Mouse (Mus musculus): ENCODE measurements around the gene Olfr18. TPM values are rescaled to one million over a fixed set of nuclear protein-coding genes. Genes with fewer than 3 reads are reported as not detected.
"Not testable (repeated sequence)": the region's sequence is repeated elsewhere in the genome, so short reads cannot be mapped to it uniquely, and the experiment has no call there.

Olfr18 gene
- not detected in 2 replicates for total RNA-seq (2017)

- ATAC-seq (replicated peaks in 1 of 2; ENCODE audit: insufficient read depth in 1 of 2, low FRiP score in 2 of 2, low TSS enrichment in 1 of 2, low read depth in 1 of 2, poor library complexity in 2 of 2, severe bottlenecking in 2 of 2): no peak
These were observed at the start of gene Olfr18 for GRCm38 (mm10) chr9:20335994-20336393. Gene Olfr18 (minus strand): TSS chr9:20336094.

GRCm38 (mm10) chr9:20385343-20385703 is 49.4 kb upstream of the Olfr18 start:
- ATAC-seq (replicated peaks in 1 of 2; ENCODE audit: insufficient read depth in 1 of 2, low FRiP score in 2 of 2, low TSS enrichment in 1 of 2, low read depth in 1 of 2, poor library complexity in 2 of 2, severe bottlenecking in 2 of 2): peak in 1 of 2 experiments; percentile 43; a peak in 3 of 4 replicates

- ATAC-seq (replicated peaks in 1 of 2; ENCODE audit: insufficient read depth in 1 of 2, low FRiP score in 2 of 2, low TSS enrichment in 1 of 2, low read depth in 1 of 2, poor library complexity in 2 of 2, severe bottlenecking in 2 of 2): peak; percentile 100
These were observed 48.8 kb upstream of the Olfr18 start, which contains the start of gene Zfp560 for GRCm38 (mm10) chr9:20384532-20385342. Gene Zfp560 (minus strand): TSS chr9:20385177.

- no peak for ATAC-seq (replicated peaks in 1 of 2; ENCODE audit: insufficient read depth in 1 of 2, low FRiP score in 2 of 2, low TSS enrichment in 1 of 2, low read depth in 1 of 2, poor library complexity in 2 of 2, severe bottlenecking in 2 of 2)
These were observed 47.8 kb upstream of the Olfr18 start for GRCm38 (mm10) chr9:20383659-20384058.

- no peak for ATAC-seq (replicated peaks in 1 of 2; ENCODE audit: insufficient read depth in 1 of 2, low FRiP score in 2 of 2, low TSS enrichment in 1 of 2, low read depth in 1 of 2, poor library complexity in 2 of 2, severe bottlenecking in 2 of 2)
These were observed 38.8 kb upstream of the Olfr18 start for GRCm38 (mm10) chr9:20374712-20375111.

- ATAC-seq (replicated peaks in 1 of 2; ENCODE audit: insufficient read depth in 1 of 2, low FRiP score in 2 of 2, low TSS enrichment in 1 of 2, low read depth in 1 of 2, poor library complexity in 2 of 2, severe bottlenecking in 2 of 2): no peak
These were observed 31.4 kb upstream of the Olfr18 start for GRCm38 (mm10) chr9:20367311-20367710.

- no peak for ATAC-seq (replicated peaks in 1 of 2; ENCODE audit: insufficient read depth in 1 of 2, low FRiP score in 2 of 2, low TSS enrichment in 1 of 2, low read depth in 1 of 2, poor library complexity in 2 of 2, severe bottlenecking in 2 of 2)
These were observed 12.6 kb upstream of the Olfr18 start for GRCm38 (mm10) chr9:20348501-20348900.

GRCm38 (mm10) chr9:20298232-20298631 is 37.7 kb downstream of the Olfr18 start, which contains the start of gene Olfr873:
Gene Olfr873 (plus strand): TSS chr9:20298532.
- no peak for ATAC-seq (replicated peaks in 1 of 2; ENCODE audit: insufficient read depth in 1 of 2, low FRiP score in 2 of 2, low TSS enrichment in 1 of 2, low read depth in 1 of 2, poor library complexity in 2 of 2, severe bottlenecking in 2 of 2)

GRCm38 (mm10) chr9:20295562-20295961 is 40.3 kb downstream of the Olfr18 start:
- not testable (repeated sequence) for ATAC-seq (replicated peaks in 1 of 2; ENCODE audit: insufficient read depth in 1 of 2, low FRiP score in 2 of 2, low TSS enrichment in 1 of 2, low read depth in 1 of 2, poor library complexity in 2 of 2, severe bottlenecking in 2 of 2)

GRCm38 (mm10) chr9:20282051-20282450 is 53.8 kb downstream of the Olfr18 start, which contains the start of gene Olfr39:
Gene Olfr39 (plus strand): TSS chr9:20282351.
- ATAC-seq (replicated peaks in 1 of 2; ENCODE audit: insufficient read depth in 1 of 2, low FRiP score in 2 of 2, low TSS enrichment in 1 of 2, low read depth in 1 of 2, poor library complexity in 2 of 2, severe bottlenecking in 2 of 2): no peak

Other genes with a start within 250 kb of the Olfr18 start
- gene Olfr868, start 237.5 kb downstream of the Olfr18 start, total RNA-seq (2017): not detected in 2 replicates
- gene Olfr869, start 207.1 kb downstream of the Olfr18 start, total RNA-seq (2017): not detected in 2 replicates
- not detected in 2 replicates for gene Olfr870, start 162.0 kb downstream of the Olfr18 start, total RNA-seq (2017)
- not detected in 2 replicates for gene Olfr871, start 123.9 kb downstream of the Olfr18 start, total RNA-seq (2017)
- gene Olfr872, start 99.0 kb downstream of the Olfr18 start, total RNA-seq (2017): not detected in 2 replicates
- not detected in 2 replicates for gene Olfr39, start 53.7 kb downstream of the Olfr18 start, total RNA-seq (2017)
- not detected in 2 replicates for gene Olfr873, start 37.6 kb downstream of the Olfr18 start, total RNA-seq (2017)
- gene Zfp560, start 49.1 kb upstream of the Olfr18 start, total RNA-seq (2017): 7.4 and 7.6 TPM in 2 replicates
- gene Zfp26, start 124.1 kb upstream of the Olfr18 start, total RNA-seq (2017): 38.0 and 56.2 TPM in 2 replicates
- 24.3 and 33.7 TPM in 2 replicates for gene Zfp426, start 156.7 kb upstream of the Olfr18 start, total RNA-seq (2017)
- 71.9 and 79.2 TPM in 2 replicates for gene Zfp266, start 185.3 kb upstream of the Olfr18 start, total RNA-seq (2017)
- gene Zfp846, start 245.2 kb upstream of the Olfr18 start, total RNA-seq (2017): 5.5 and 7.2 TPM in 2 replicates

Data from hematopoietic stem cell, adult 5-6 weeks (primary cell).